Mouse (Mus musculus): ENCODE measurements around the gene Fbxw17. TPM values are rescaled to one million over a fixed set of nuclear protein-coding genes. Genes with fewer than 3 reads are reported as not detected.
"Not testable (repeated sequence)": the region's sequence is repeated elsewhere in the genome, so short reads cannot be mapped to it uniquely, and the experiment has no call there.

Fbxw17 gene
- polyA plus RNA-seq, 1 experiment from 2014 or later: 37.2 TPM

DNA sequence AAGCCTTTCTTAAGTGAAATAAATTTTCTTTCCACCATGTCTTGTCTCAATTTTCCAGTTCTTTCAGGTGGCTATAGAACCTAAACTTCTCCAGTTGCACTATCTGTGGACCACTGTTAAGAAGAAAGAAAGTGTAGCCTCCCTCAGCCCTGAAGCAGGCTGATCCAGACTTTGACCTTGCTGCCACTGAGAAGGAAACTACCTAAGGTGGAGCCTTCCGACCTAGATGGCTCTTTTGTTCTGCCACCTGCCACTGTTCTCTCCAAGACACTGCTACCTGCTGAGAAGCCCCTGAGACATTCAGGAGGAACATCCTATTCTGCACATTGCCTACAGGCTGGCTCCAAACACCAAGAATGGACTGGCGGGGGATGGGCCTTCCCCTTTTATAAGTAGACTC is 42.8 kb downstream of the Fbxw17 start:
- ATAC-seq (ENCODE audit: insufficient number of reproducible peaks, insufficient read depth, low FRiP score, low TSS enrichment): not testable (repeated sequence)
- 59% methylated on average over 2 of the region's 2 CpGs for WGBS

DNA sequence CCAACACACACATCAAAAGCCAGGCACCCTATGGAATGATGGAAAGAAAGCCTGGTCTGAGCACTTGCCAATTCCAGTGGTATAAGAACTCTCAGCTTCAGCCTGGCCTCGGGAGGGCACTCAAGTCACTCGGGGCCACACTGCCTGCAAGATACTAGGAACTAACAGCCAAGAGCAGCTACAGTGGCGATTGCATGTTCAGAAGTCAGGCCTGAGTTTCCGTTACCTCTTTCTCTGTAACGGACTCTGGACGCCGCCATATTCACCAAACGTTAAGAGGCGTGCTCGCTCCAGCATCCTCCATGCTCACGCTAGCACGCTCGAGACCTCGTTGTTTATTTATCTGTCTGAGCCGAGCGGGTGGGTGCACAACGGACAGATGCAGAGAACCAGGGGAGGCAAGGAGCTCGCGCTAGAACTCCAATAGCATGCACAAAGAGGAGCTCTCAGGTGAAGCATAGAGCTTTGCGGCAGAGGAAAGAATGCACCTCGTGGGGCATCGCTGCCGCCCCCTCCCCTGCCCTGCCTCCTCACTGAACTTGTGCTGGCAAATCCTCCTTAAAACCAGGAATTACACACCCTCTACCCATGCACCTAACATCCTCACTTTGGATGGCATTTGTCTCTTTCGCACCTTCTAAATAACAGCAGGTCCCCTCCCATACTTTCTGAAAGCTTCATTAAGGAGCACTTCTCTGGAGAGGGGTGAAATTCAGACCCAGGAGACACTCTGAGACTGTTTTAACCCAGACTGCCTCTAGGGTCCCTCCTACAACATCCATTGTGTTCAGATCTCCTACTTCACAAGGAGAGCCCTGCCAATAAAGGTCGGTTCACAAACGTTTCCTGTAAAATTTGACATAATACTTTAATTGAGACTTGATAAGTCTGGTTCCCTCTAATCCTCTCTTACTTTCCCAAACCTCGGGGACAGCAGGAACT is 47.2 kb downstream of the Fbxw17 start:
- no peak overlapping the region for H3K9ac ChIP-seq
- H3K27ac ChIP-seq: no peak overlapping the region
- 36% methylated on average over 27 of the region's 27 CpGs for WGBS

More for the DNA sequence above, 42.8 kb downstream of the Fbxw17 start:
- H3K4me2 ChIP-seq (replicated peaks); H3K4me1 ChIP-seq; H3K36me3 ChIP-seq; H3K9ac ChIP-seq; H3K9me3 ChIP-seq; H3K27me3 ChIP-seq; H3K27ac ChIP-seq; H3K4me3 ChIP-seq: not testable (repeated sequence)

DNA sequence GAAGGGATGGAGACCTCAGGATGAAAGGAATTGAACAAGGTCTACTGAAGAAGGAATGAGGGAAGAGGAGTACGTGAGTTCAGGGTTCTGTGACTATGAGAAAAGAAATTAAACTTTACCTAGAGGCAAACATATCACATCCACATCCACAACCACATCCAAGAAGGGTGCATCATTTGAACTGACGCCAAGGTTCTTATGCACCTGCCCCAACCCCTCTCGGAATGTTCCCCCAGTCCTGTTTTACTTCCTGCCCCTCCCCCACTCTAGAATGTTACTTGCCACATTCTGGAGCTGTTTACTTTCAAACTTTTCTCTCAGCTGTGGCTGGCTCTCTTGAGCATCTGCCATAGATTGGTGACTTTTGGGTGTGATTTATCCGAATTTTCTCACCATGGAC is 49.3 kb downstream of the Fbxw17 start, which contains the start of gene Nutm2:
Gene Nutm2, plus strand, starts transcription at position 301 of the 400 bp plus-strand sequence.
- Histone ChIP-seq H3K27me3 (no peaks in the 10 kb centered on the region), H3K27ac (no peak within 1 kb of the TSS), H3K36me3 (no peaks in the 10 kb centered on the region), H3K9me3 (no peaks in the 10 kb centered on the region), H3K4me2 (replicated peaks) (no peak within 1 kb of the TSS), H3K9ac (no peak within 1 kb of the TSS), H3K4me1 (no peaks in the 10 kb centered on the region), H3K4me3 (no peak within 1 kb of the TSS)
- 75% methylated on average over 4 of the region's 4 CpGs for WGBS
- ATAC-seq (ENCODE audit: insufficient number of reproducible peaks, insufficient read depth, low FRiP score, low TSS enrichment): no peak

More for the DNA sequence above, 47.2 kb downstream of the Fbxw17 start:
- peak overlapping the region; percentile 43 for H3K4me2 ChIP-seq (replicated peaks)
- ATAC-seq (ENCODE audit: insufficient number of reproducible peaks, insufficient read depth, low FRiP score, low TSS enrichment): no peak
- no peaks in the 10 kb centered on the region for H3K36me3 ChIP-seq
- H3K4me3 ChIP-seq: peak overlapping the region; percentile 16
- no peaks in the 10 kb centered on the region for H3K9me3 ChIP-seq
- no peaks in the 10 kb centered on the region for H3K27me3 ChIP-seq
- H3K4me1 ChIP-seq: no peaks in the 10 kb centered on the region

Other genes with a start within 250 kb of the Fbxw17 start
- gene Gm906, start 167.6 kb upstream of the Fbxw17 start, polyA plus RNA-seq (2016; fragmentation: Nextera tagmentation; extraction: Ambion mirVana): not detected in 2 replicates
- not detected in 2 replicates for gene Gm47429, start 26.0 kb downstream of the Fbxw17 start, polyA plus RNA-seq (2016; fragmentation: Nextera tagmentation; extraction: Ambion mirVana)
- gene Nutm2, start 49.4 kb downstream of the Fbxw17 start, polyA plus RNA-seq (2016; fragmentation: Nextera tagmentation; extraction: Ambion mirVana): not detected in 2 replicates
- gene Gm904, start 225.4 kb downstream of the Fbxw17 start, polyA plus RNA-seq (2016; fragmentation: Nextera tagmentation; extraction: Ambion mirVana): not detected in 2 replicates